Mouse (Mus musculus): ENCODE results near the gene Diras2. TPM values are rescaled to one million over a fixed set of nuclear protein-coding genes. Genes with fewer than 3 reads are reported as not detected.

Gene Diras2
- total RNA-seq (2023), result under 1 TPM; 0.09 to 0.75 TPM

GRCm38 (mm10) chr13:52531121-52531520 lies at the start of gene Diras2:
TSS of gene Diras2 (minus strand) at chr13:52531279.

Other genes starting within 250 kb of the Diras2 start
- 100 to 1,000 TPM; 370 to 404 TPM for gene Syk, start 51.9 kb upstream of the Diras2 start, total RNA-seq (2023)

All from neutrophil, adult 59 days (primary cell).